Mouse (Mus musculus) spleen, adult 2 months (tissue): ENCODE measurements around the gene Kif1c. TPM values are rescaled to one million over a fixed set of nuclear protein-coding genes. Genes with fewer than 3 reads are reported as not detected.

Source experiments
- DNase-seq, 2 experiments: peaks; one replicate each; pipeline versions ENCODE4 v3.0.0 to v3.0.0-alpha.2; 2012 to 2021; ENCODE audit warnings: low spot score in 2 of 2, low read depth in 1 of 2
- H3K27ac ChIP-seq: fragments of 200-500 bp; 2 replicates; pipeline ENCODE4 v1.5.1; 2012; ENCODE audit warnings: low read length, inconsistent platforms; ENCODE audit not compliant: insufficient read depth
- H3K27me3 ChIP-seq: fragments of 200-500 bp; 2 replicates; pipeline ENCODE4 v1.6.1; 2012; ENCODE audit warnings: mild to moderate bottlenecking, moderate library complexity, low read length, inconsistent platforms; ENCODE audit not compliant: control insufficient read depth, insufficient read depth
- H3K36me3 ChIP-seq: fragments of 200-500 bp; 2 replicates; pipeline ENCODE4 v1.6.1; 2012; ENCODE audit warnings: mild to moderate bottlenecking, low read length, inconsistent platforms; ENCODE audit not compliant: control insufficient read depth, insufficient read depth
- H3K4me1 ChIP-seq: fragments of 200-500 bp; 2 replicates; pipeline ENCODE4 v1.6.1; 2011; ENCODE audit warnings: inconsistent platforms; ENCODE audit not compliant: control insufficient read depth, insufficient read depth, insufficient read length
- H3K4me3 ChIP-seq: fragments of 200-500 bp; 2 replicates; pipeline ENCODE4 v1.5.1; 2011; ENCODE audit warnings: mild to moderate bottlenecking, inconsistent platforms; ENCODE audit not compliant: insufficient read depth, insufficient read length; ENCODE audit errors: extremely low read depth
- CTCF ChIP-seq: fragments of 200-500 bp; IDR thresholded peaks from 2 replicates; pipeline ENCODE4 v1.5.1; 2011; ENCODE audit warnings: mild to moderate bottlenecking, inconsistent platforms; ENCODE audit not compliant: insufficient read depth, insufficient read length, insufficient replicate concordance; ENCODE audit errors: extremely low read depth
- POLR2A ChIP-seq: fragments of 200-500 bp; IDR thresholded peaks from 2 replicates; pipeline ENCODE4 v1.6.1; 2011; ENCODE audit warnings: low read depth, low read length, inconsistent platforms
- WGBS: fragments of 180-500 bp; shearing (Covaris S2); methylation state at CpG from one replicate; pipeline ENCODE4 v1.1.7; 2018; 5-methylcytosine and 5-hydroxymethylcytosine counted together
- polyA plus RNA-seq: library from polyadenylated mRNA; depleted of rRNA; stranded (reverse); fragments of >200 nt; gene quantifications from 2 replicates; pipeline ENCODE4 v1.2.3, GENCODE M21; 2012

Kif1c gene
- polyA plus RNA-seq, 1 experiment = 17.5 TPM

DNA sequence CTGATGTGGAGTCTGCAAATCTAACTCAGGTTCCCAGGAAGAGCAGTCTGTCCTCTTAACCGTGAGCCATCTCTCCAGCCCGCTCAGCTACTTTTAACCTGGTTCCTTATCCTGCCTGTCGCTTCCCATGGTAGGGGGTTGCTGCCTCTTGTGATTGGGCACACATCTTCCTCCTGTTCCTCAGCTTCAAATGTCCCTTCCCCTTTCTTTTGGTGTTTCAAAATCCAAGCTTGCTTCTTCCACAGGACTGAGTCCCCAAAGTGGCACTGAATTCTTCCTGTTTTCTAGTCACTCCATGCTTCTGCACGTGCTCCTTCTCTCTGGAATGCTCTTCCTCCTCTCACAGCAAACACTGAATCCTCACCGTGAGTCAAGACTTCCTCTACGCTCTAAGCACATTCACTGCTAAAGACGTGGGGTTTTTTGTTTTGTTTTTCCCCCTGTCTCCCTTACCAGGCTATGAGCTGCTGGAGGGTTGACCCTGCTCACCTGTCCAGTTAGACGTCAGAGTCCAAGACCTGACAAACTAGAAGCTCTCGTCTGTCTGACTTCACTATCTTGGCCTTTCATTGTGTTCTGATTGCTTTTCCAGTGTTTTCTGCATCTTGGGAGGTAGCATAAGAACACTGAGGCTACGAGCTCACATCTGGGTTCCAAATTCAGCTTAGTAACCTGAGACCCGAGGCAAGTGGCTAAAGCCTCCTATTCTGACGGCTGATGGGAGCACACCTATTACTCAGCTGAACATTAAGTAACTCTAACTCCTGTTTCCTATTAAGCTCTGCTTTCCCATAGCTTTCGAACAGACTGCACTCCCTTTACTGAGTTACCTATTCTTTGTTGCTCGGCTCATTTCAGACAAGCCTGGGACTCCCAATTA, 32.8 kb upstream of the Kif1c start:
- WGBS = 82% methylated on average over 14 of the region's 14 CpGs
- Histone ChIP-seq H3K36me3 (peaks cover 20% of the 10 kb centered on the region), H3K27ac (no peak overlapping the region), H3K4me3 (no peak overlapping the region), H3K4me1 (peaks cover 9% of the 10 kb centered on the region; the same call in 1 of the 2 replicates), H3K27me3 (no peaks in the 10 kb centered on the region)
- no peak for TF ChIP-seq POLR2A
- TF ChIP-seq CTCF = no peak
- no peak for DNase-seq

DNA sequence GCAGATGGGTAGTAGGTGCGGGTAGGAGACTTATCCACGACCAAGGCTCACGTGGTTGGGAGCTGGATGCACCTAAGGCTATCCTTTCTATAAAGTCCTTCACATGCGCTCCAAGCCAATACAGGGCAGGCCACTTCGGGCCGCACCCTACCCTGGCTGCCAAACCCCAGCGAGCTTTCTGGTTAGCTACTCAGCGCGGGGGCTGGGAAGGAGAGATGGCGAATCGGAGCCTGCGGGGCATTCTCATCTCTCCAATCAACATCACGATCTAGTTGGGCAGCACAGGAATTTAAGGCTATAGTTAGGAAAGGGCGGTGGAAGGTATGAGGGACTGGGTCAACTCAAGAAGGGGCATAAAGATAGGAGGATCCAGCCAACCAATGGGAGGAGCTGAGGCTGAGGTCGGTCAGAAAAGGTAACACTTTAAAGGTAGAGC, 32.0 kb upstream of the Kif1c start:
- H3K4me3 ChIP-seq = peak overlapping the region; percentile 63
- H3K4me1 ChIP-seq = peaks cover 9% of the 10 kb centered on the region; the same call in 1 of the 2 replicates
- TF ChIP-seq CTCF (no peak), POLR2A (no peak)
- peaks cover 14% of the 10 kb centered on the region for H3K36me3 ChIP-seq
- no peaks in the 10 kb centered on the region for H3K27me3 ChIP-seq
- peak overlapping the region; percentile 77 for H3K27ac ChIP-seq
- DNase-seq = no peak
- 2% methylated on average over 15 of the region's 15 CpGs for WGBS

DNA sequence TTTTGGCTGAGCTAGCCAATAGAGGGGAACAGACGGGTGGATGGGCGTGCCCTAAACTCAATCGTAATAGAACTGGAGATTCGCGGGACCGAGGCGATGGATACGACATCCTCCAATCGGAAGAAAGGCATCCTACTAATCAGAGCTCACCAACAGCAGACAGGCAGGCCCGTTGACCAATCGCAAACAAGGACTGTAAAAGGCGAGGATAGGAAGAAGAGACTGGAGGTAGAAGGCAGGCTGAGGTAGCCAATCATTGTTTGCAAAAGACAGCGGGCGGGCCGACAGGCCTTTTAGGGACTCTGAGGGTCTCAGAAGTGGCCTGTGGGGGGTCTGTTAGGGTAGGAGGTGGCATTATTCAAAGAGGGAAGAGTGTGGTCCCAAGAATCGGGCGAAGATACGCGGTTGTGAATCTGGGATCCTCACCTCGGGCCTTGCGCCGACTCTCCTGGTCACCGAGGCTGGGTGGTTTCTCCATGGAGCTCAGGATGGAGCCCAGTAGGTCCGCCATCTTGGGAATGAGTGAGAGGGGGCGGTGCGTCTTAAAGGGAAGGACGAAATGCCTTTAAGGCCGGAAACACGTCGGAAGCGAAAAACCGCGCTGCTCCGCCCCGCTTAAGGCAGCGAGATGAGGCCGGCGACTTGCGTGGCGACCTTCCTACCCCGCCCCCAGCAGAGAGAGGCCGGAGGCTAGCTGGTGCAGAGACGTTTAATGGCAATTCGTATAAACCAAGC, 31.4 kb upstream of the Kif1c start, which contains the start of gene Spag7:
Gene Spag7 (minus strand): TSS at position 646 of the 735 bp plus-strand sequence.
- peak; percentile 97 to 98 for DNase-seq
- WGBS = under 1% methylated on average over 44 of the region's 44 CpGs
- Histone ChIP-seq H3K36me3 (peaks cover 12% of the 10 kb centered on the region), H3K27ac (peak within 1 kb of the TSS; percentile 97), H3K27me3 (no peaks in the 10 kb centered on the region), H3K4me1 (peaks cover 9% of the 10 kb centered on the region; the same call in 1 of the 2 replicates), H3K4me3 (peak within 1 kb of the TSS; percentile 85)
- TF ChIP-seq CTCF = no peak

DNA sequence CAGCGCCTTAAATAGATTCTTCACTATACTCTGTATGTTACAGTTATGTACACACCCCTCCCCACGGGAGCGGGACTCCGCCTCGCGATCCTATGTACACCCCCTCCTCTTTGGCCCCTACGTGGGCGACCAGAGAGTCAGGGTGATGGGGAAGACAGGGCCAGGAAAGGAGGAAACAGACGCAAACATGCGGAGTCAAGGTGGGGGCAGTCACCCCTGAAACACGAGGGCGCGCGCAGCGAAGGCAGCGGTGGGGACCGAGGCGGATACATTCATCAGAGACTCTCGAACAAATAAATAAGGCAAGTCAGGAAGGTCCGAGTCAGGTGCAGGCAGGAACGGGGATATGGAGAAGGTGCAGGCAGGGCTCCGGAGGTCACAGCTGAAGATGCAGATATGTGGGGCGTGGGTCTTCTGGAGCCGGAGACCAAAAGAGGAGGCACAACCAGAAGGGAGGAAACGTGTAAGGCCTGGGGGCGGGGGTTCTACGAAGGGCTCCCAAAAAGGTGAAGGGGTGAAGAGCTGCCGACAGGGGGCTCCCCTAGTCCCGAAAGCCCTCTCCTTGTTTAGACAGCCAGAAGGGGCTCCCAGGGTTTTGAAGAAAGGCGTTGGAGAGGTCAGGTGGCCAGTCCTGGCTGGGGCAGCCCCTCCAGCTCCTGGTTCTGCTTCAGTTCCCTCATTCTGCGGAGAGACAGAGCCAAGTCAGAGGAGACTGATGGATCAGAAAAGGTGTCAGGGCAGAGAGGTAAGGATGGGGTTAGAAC, 30.6 kb upstream of the Kif1c start:
- H3K27me3 ChIP-seq = no peaks in the 10 kb centered on the region
- under 1% methylated on average over 31 of the region's 31 CpGs for WGBS
- peak overlapping the region; percentile 97 for H3K27ac ChIP-seq
- peak; percentile 73 to 87 for DNase-seq
- peak overlapping the region; percentile 85 for H3K4me3 ChIP-seq
- H3K4me1 ChIP-seq = peaks cover 9% of the 10 kb centered on the region; the same call in 1 of the 2 replicates
- peaks cover 11% of the 10 kb centered on the region for H3K36me3 ChIP-seq
- TF ChIP-seq CTCF = peak; percentile 55
- TF ChIP-seq POLR2A = 0 out of 2 replicates have a peak, but pooled peaks have one; percentile 12

DNA sequence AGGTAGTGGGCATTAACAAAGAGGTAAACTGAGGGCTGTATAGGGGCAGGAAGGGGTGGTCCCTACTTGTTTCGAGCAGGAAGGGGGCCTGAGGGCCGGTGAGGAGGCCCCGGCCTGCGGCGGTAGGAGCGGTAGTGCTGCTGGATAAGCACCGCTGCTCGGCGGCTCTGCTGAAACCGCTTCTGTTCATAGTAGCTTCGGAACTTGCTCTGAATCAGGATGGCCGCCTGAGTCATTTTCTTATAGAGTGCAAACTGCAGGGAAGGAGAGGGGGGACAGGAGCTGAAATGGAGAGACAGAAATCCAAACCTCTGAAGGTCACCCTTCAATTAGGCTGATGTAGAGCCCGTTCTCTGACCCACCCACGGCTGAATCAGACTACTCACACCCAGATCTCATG, 29.9 kb upstream of the Kif1c start:
- H3K4me3 ChIP-seq = no peak overlapping the region

DNA sequence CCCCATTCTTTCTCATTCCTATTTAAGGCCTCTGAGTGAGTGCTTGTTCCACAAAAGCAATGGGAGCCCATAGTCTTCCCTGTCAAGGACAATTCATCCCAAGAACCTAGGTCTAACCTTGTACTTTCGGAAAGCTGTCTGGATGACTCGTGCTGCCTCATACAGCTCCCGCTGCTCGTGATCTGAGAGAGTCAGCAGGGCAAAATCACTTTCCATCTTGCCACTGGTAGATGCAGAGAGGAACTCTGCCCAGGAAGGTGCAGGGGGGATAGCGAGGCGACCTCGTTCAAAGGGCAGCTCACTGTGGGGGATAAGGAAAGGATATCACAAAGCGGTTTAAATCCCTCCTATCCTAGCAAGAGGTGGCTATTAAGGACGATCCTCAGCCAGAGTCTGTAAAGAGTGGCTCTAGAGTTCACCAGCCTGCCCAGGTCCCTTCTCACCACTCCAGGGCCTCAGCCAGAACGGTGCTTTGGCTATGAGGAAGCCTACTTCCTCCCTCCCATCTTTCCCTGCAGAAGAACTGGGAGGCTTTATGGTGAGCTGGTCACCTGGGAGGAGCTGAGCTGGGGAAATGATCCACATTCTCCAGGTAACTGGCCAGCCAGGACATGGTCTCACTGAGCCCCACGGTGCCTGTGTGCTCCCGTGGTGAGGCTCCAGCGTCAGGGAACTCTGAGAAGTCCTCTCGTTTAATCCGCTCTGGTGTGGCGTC, 28.9 kb upstream of the Kif1c start:
- DNase-seq = no peak
- H3K36me3 ChIP-seq = peaks cover 18% of the 10 kb centered on the region
- H3K4me1 ChIP-seq = peaks cover 9% of the 10 kb centered on the region; the same call in 1 of the 2 replicates
- 92% methylated on average over 16 of the region's 16 CpGs for whole genome bisulfite sequencing
- TF ChIP-seq CTCF = no peak
- TF ChIP-seq POLR2A = no peak
- no peak overlapping the region for H3K27ac ChIP-seq
- H3K4me3 ChIP-seq = no peak overlapping the region
- H3K27me3 ChIP-seq = no peaks in the 10 kb centered on the region

More for the DNA sequence above, 29.9 kb upstream of the Kif1c start:
- H3K4me1 ChIP-seq = peaks cover 9% of the 10 kb centered on the region; the same call in 1 of the 2 replicates
- DNase-seq = no peak
- H3K27ac ChIP-seq = peak overlapping the region; percentile 97; the same call in 1 of the 2 replicates
- no peaks in the 10 kb centered on the region for H3K27me3 ChIP-seq
- TF ChIP-seq CTCF (no peak), POLR2A (no peak)
- peaks cover 11% of the 10 kb centered on the region for H3K36me3 ChIP-seq
- 74% methylated on average over 14 of the region's 14 CpGs for WGBS
